Mouse (Mus musculus) small intestine, adult 2 months (tissue): ENCODE data around the gene Cped1.

ENCODE experiments used
- CTCF ChIP-seq: fragments of 200-500 bp; IDR thresholded peaks from 2 replicates; pipeline ENCODE4 v1.5.1; 2012; ENCODE audit warnings: low read depth, mild to moderate bottlenecking, control low read depth, inconsistent platforms, low read length, moderate library complexity, mixed read lengths; ENCODE audit not compliant: insufficient replicate concordance, insufficient read length; ENCODE audit errors: extremely low read depth
- POLR2A ChIP-seq: fragments of 200-500 bp; IDR thresholded peaks from 2 replicates; pipeline ENCODE4 v1.6.1; 2012; ENCODE audit warnings: low read depth, mild to moderate bottlenecking, control low read depth, inconsistent platforms, low read length, moderate library complexity

GRCm38 (mm10) chr6:21959909-21960308 is 25.8 kb upstream of the Cped1 start:
- no peak for TF ChIP-seq POLR2A
- TF ChIP-seq CTCF = no peak
